Mouse (Mus musculus) G1E (cell line): Measurements from ENCODE around the gene Wdfy2.

Source experiments
- CTCF ChIP-seq: IDR thresholded peaks from 2 replicates; pipeline ENCODE4 v1.5.1; 2012; ENCODE audit warnings: low read depth, low read length, inconsistent platforms, mixed read lengths
- GATA1 ChIP-seq: IDR thresholded peaks from 2 replicates; pipeline ENCODE4 v1.6.1; 2012; ENCODE audit warnings: borderline replicate concordance, low read length, inconsistent platforms, mixed read lengths
- GATA2 ChIP-seq: IDR thresholded peaks from 2 replicates; pipeline ENCODE4 v1.6.1; 2012; ENCODE audit warnings: low read depth, low read length, inconsistent platforms, borderline replicate concordance
- POLR2AphosphoS5 ChIP-seq: IDR thresholded peaks from 2 replicates; pipeline ENCODE4 v1.6.1; 2012; ENCODE audit warnings: low read depth, low read length, inconsistent platforms; ENCODE audit not compliant: insufficient replicate concordance
- TAL1 ChIP-seq: conservative IDR thresholded peaks from 2 replicates; pipeline ENCODE4 v1.6.1; 2012; ENCODE audit warnings: low read depth, low read length, inconsistent platforms, mixed read lengths

- no peak for TF ChIP-seq CTCF
- TF ChIP-seq TAL1: no peak
- TF ChIP-seq POLR2AphosphoS5: no peak
- TF ChIP-seq GATA1: no peak
- TF ChIP-seq GATA2: no peak
Observed at GRCm38 (mm10) chr14:62908550-62908949, 71.1 kb downstream of the Wdfy2 start.
